ENCODE assay signal across 10 mouse cellular contexts in genomic region chr5:127227929-127228595, GRCm38 (mm10). TPM values are rescaled to one million over a fixed set of nuclear protein-coding genes. Genes with fewer than 3 reads are reported as not detected.
DNase-seq lines count a peak whose midpoint lies in the region; ATAC-seq and TF ChIP-seq lines count a peak whose summit lies in the region.
"Had no signal": no experiment of that assay in that cellular context is flagged by ENCODE, and none has a peak within 500 bp of the region (broad histone marks: within the 10 kb centered on the region; RNA-seq: fewer than 3 reads in every experiment).

No protein-coding gene starts in this region.

- H3K9ac ChIP-seq in lung, postnatal 0 days (replicated peaks; ENCODE audit: low read depth), result no peak overlapping the region
- H3K9ac ChIP-seq in limb, embryonic 11.5 days (ENCODE audit: low read length), result peak overlapping the region; percentile 7; the same call in 1 of the 2 replicates

- H3K27me3 ChIP-seq in lung, postnatal 0 days (replicated peaks; ENCODE audit: insufficient read depth, low read length), result no peaks in the 10 kb centered on the region
- no peaks in the 10 kb centered on the region for H3K27me3 ChIP-seq in limb, embryonic 11.5 days (ENCODE audit: control insufficient read depth, insufficient read depth, low read length)

- no peak overlapping the region for H3K27ac ChIP-seq in lung, postnatal 0 days (ENCODE audit: low read length)
- no peak overlapping the region for H3K27ac ChIP-seq in limb, embryonic 11.5 days (replicated peaks; ENCODE audit: low read depth, low read length)
- H3K27ac ChIP-seq: macrophage had no signal

- peak; percentile 49 to 60 for DNase-seq in cerebellum, postnatal 10 days
- no peak for DNase-seq in lung, postnatal 0 days (ENCODE audit: low spot score)
- no peak for DNase-seq in lung, postnatal 36 days
- DNase-seq in limb, embryonic 11.5 days (ENCODE audit: low spot score), result no peak
- DNase-seq in retina, postnatal 1 day, result peak; percentile 93
- no peak for DNase-seq in frontal cortex, postnatal 25 days (ENCODE audit: low spot score in 2 of 2)
- no peak for DNase-seq in cerebellum, adult 9-10 months
- DNase-seq: kidney, adult 8-10 months had no signal

- H3K4me3 ChIP-seq in lung, postnatal 0 days (ENCODE audit: low read depth, low read length), result peak overlapping the region; percentile 8; the same call in 1 of the 2 replicates
- no peak overlapping the region for H3K4me3 ChIP-seq in limb, embryonic 11.5 days (ENCODE audit: low read depth, low read length)

- 6% methylated on average over 14 of the region's 14 CpGs for WGBS in lung, postnatal 0 days
- 5% methylated on average over 14 of the region's 14 CpGs for WGBS in limb, embryonic 11.5 days

- H3K4me1 ChIP-seq in lung, postnatal 0 days (ENCODE audit: insufficient read depth, low read depth, low read length), result no peaks in the 10 kb centered on the region
- H3K4me1 ChIP-seq in limb, embryonic 11.5 days (ENCODE audit: control insufficient read depth, insufficient read depth, low read length), result peaks cover 5% of the 10 kb centered on the region; the same call in 1 of the 2 replicates

- no peak for TF ChIP-seq CTCF in lung, postnatal 0 days (IDR thresholded peaks at IDR 0.05)

- no peak for ATAC-seq in cerebellum, adult (ENCODE audit: insufficient number of reproducible peaks, low FRiP score, low TSS enrichment)
- no peak for ATAC-seq in lung, postnatal 0 days
- ATAC-seq in limb, embryonic 11.5 days (ENCODE audit: insufficient number of reproducible peaks, low FRiP score, low TSS enrichment, low read depth), result no peak

- no peak for TF ChIP-seq EP300 in lung, postnatal 0 days (IDR thresholded peaks at IDR 0.05)

- no peaks in the 10 kb centered on the region for H3K36me3 ChIP-seq in lung, postnatal 0 days (ENCODE audit: insufficient read depth, low read length)
- no peaks in the 10 kb centered on the region for H3K36me3 ChIP-seq in limb, embryonic 11.5 days (ENCODE audit: control insufficient read depth, insufficient read depth, low read length)

- H3K9me3 ChIP-seq in lung, postnatal 0 days (ENCODE audit: low read length), result no peaks in the 10 kb centered on the region
- no peaks in the 10 kb centered on the region for H3K9me3 ChIP-seq in limb, embryonic 11.5 days (ENCODE audit: control insufficient read depth, low read length)

- peak overlapping the region; percentile 39 for H3K4me2 ChIP-seq in lung, postnatal 0 days (replicated peaks; ENCODE audit: low read depth, low read length)
- peak overlapping the region; percentile 39 for H3K4me2 ChIP-seq in limb, embryonic 11.5 days (ENCODE audit: low read depth, severe bottlenecking)

RNA-seq across cellular contexts. Expression of gene Tmem132c, which starts 13.5 kb away (rescaled TPM):
- polyA plus RNA-seq in lung, postnatal 0 days (2015; fragmentation: Nextera tagmentation; extraction: Ambion mirVana), result 11.1 and 11.8 TPM in 2 replicates
- 34.6 and 38.6 TPM in 2 replicates for polyA plus RNA-seq in limb, embryonic 11.5 days (2014; fragmentation: Nextera tagmentation; extraction: Ambion mirVana)
- polyA plus RNA-seq: macrophage had no signal

Comparison
In these comparisons a context has a peak if more than half of its experiments do, and no peak if none do; other contexts are left out.
1. DNase-seq: peak in cerebellum, postnatal 10 days (2 of 2) and retina, postnatal 1 day (single experiment); none in lung, postnatal 0 days (single experiment), lung, postnatal 36 days (single experiment), limb, embryonic 11.5 days (single experiment), frontal cortex, postnatal 25 days (0 of 2) and cerebellum, adult 9-10 months (single experiment).